Mouse (Mus musculus): ENCODE results near the gene Gm20509. TPM values are rescaled to one million over a fixed set of nuclear protein-coding genes. Genes with fewer than 3 reads are reported as not detected.
"Not testable (repeated sequence)": the region's sequence is repeated elsewhere in the genome, so short reads cannot be mapped to it uniquely, and the experiment has no call there.

Gm20509 gene
- total RNA-seq, 1 experiment from 2014 or later: 2.2 TPM

DNA sequence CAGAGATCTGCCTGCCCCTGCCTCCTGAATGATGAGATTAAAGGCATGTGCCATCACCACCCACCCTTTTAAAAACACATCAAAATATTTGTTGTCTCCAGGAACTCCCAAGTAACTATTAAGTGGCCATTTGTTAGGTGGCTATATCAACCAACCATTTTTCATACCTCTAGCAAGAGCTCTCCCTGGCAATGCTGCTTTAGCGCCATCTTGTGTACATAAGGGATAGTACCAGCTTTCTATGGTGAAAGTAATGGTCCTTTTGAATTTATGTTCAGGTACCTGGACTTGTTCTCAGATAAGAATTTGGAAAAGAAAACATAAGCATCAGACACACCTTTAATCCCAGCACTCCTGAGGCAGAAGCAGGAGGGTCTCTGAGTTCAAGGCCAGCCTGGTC is 10.5 kb upstream of the Gm20509 start:
- 0 out of 2 replicates have a peak, but pooled peaks have one; percentile 32 for ATAC-seq (replicated peaks; ENCODE audit: insufficient number of reproducible peaks, low FRiP score, low TSS enrichment, poor library complexity, severe bottlenecking)

- no peak for ATAC-seq (replicated peaks; ENCODE audit: insufficient number of reproducible peaks, low FRiP score, low TSS enrichment, poor library complexity, severe bottlenecking)
Measured at GRCm38 (mm10) chr9:73094580-73094979, 7.7 kb upstream of the Gm20509 start.

GRCm38 (mm10) chr9:73097898-73098297 is 4.4 kb upstream of the Gm20509 start:
- no peak for ATAC-seq (replicated peaks; ENCODE audit: insufficient number of reproducible peaks, low FRiP score, low TSS enrichment, poor library complexity, severe bottlenecking)

DNA sequence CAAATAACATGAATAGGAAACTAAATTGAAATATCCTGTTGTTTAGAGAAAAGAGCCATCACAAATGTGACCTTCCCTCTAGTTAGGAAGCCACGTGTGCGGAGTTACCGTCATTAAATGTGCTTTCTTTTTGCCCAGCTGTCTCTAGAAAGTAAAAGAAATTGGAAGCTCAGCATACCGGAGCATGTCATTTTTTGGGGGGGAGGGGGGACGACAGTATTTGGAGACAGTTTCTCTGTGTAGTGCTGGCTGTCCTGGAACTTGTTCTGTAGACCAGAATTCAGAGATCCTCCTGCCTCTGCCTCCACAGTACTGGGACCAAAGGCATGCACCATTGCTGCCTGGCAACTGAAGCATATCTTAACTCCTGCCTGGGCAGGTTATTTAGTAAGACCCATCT is 734 bp upstream of the Gm20509 start, which contains the start of gene Khdc3:
Khdc3 (plus strand) TSS at position 301 of the 400 bp plus-strand sequence.
- no peak for ATAC-seq (replicated peaks; ENCODE audit: insufficient number of reproducible peaks, low FRiP score, low TSS enrichment, poor library complexity, severe bottlenecking)

- ATAC-seq (replicated peaks; ENCODE audit: insufficient number of reproducible peaks, low FRiP score, low TSS enrichment, poor library complexity, severe bottlenecking): no peak
Measured at GRCm38 (mm10) chr9:73103159-73103879, 1.0 kb downstream of the Gm20509 start.

DNA sequence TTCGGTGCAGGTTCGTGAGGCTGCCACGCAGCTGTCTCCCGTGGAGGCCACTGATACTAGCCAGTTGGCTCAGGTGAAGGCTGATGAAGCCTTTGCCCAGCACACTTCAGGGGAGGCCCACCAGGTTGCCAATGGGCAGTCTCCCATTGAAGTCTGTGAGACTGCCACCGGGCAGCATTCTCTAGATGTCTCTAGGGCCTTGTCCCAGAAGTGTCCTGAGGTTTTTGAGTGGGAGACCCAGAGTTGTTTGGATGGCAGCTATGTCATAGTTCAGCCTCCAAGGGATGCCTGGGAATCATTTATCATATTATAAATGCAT is 1.6 kb downstream of the Gm20509 start:
- ATAC-seq (replicated peaks; ENCODE audit: insufficient number of reproducible peaks, low FRiP score, low TSS enrichment, poor library complexity, severe bottlenecking): no peak

DNA sequence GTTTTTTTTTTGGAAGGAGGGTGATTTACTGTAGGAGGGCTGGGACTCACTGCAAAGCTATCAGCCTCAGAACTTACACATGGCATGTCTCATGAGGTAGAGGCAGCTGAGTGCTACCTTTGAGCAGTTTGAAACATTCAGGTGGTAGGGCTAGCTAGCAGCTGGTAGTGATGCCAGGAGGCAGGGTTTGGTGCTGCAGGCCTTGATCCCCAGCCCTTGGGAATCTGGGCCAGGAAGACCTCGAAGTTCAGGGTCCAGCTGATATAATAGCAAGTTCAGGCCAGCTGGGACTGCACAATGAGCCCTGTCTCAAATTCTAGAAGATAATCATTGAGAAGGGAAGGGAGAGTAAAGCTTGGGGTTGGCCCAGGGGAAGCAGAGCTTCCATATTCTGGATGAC is 2.9 kb downstream of the Gm20509 start:
- ATAC-seq (replicated peaks; ENCODE audit: insufficient number of reproducible peaks, low FRiP score, low TSS enrichment, poor library complexity, severe bottlenecking): no peak

DNA sequence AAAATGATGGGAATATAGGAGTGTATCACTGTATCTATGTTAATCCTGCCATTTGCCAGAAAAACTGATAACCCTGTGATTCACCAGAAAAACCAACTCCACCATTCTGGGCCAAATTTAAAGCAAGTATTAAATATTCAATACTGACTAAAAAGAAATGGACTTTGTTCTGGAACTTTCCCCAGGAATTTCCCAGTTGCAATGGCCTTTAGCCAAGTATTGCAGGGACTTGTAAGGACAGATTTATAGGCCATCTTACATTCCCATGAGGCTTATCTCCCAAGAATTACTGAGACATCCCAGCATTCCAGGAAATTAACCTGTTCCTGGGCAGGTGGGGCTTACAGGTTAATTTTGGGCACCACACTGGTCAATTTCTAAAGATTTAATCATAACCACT is 3.5 kb downstream of the Gm20509 start:
- ATAC-seq (replicated peaks; ENCODE audit: insufficient number of reproducible peaks, low FRiP score, low TSS enrichment, poor library complexity, severe bottlenecking): no peak

- peak; percentile 96 for ATAC-seq (replicated peaks; ENCODE audit: insufficient number of reproducible peaks, low FRiP score, low TSS enrichment, poor library complexity, severe bottlenecking)
Measured at GRCm38 (mm10) chr9:73112919-73113906, 10.9 kb downstream of the Gm20509 start, which contains the start of gene Rsl24d1. Rsl24d1 (plus strand) TSS chr9:73113426.

- ATAC-seq (replicated peaks; ENCODE audit: insufficient number of reproducible peaks, low FRiP score, low TSS enrichment, poor library complexity, severe bottlenecking): not testable (repeated sequence)
Measured at GRCm38 (mm10) chr9:73116704-73117103, 14.4 kb downstream of the Gm20509 start.

DNA sequence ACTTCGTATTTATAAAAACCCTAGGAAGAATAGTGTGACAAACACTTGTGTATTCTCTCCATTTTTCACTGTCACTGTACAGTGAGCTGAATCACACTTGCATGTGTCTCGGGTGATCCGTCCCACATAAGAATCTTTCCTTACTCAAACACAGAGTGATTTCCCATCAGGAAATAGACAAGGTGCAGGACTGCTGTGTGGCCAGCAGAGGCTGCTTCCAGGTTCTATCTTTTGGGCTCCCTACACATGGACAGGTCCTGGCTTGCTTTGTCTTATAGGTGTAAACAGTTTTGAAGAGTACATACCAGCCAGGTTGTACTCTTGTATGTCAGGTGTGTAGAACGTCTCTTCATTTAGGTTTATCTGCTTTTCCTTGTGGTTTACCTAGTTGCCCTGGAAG is 15.7 kb downstream of the Gm20509 start:
- ATAC-seq (replicated peaks; ENCODE audit: insufficient number of reproducible peaks, low FRiP score, low TSS enrichment, poor library complexity, severe bottlenecking): no peak

DNA sequence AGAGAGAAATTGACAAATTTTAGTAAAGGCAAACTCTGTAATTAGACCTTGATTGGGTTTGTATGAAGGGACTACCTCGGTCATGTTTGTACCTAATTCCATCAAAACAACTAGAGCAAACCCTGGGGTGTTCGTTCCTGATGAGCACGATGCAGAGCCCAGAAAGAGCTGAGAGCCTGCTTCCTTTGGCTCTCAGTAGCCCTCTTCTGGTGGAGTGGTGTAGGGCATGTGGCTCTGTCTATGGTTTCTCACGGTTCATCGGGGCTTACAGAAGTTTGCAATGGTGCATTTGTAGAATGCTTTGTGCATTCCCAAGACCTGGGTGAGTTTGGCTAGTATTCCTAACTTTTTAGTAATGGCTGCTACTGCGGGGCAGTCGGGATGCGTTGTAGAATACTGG is 19.5 kb downstream of the Gm20509 start:
- ATAC-seq (replicated peaks; ENCODE audit: insufficient number of reproducible peaks, low FRiP score, low TSS enrichment, poor library complexity, severe bottlenecking): no peak

DNA sequence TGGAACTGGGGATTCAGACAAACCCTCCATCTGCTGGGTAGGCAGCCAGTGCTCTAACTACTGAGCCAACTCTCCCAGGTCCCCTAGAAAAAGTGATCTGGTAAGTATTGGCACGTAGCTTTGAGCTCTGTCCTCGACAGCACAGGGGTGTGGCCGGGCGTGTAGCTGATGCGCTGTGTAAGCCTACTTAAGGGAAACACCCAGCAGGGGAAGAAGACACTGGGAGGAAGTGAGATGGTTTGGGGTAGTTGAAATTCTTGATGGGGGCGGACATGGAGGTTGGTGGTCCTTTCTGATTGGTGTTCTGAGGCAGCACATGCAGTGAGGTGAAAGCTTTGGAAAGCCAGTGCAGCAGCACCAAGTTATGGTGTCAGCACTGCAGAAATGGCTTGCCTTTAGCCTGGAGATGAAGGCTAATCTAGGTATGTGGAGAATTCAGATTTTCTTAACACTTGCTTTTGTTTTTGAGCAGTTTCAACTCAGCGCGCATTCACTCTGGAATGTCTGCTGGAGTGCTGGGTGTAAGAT is 22.8 kb downstream of the Gm20509 start:
- ATAC-seq (replicated peaks; ENCODE audit: insufficient number of reproducible peaks, low FRiP score, low TSS enrichment, poor library complexity, severe bottlenecking): peak; percentile 74

GRCm38 (mm10) chr9:73127457-73127856 is 25.2 kb downstream of the Gm20509 start:
- no peak for ATAC-seq (replicated peaks; ENCODE audit: insufficient number of reproducible peaks, low FRiP score, low TSS enrichment, poor library complexity, severe bottlenecking)

GRCm38 (mm10) chr9:73129875-73130274 is 27.6 kb downstream of the Gm20509 start:
- ATAC-seq (replicated peaks; ENCODE audit: insufficient number of reproducible peaks, low FRiP score, low TSS enrichment, poor library complexity, severe bottlenecking): no peak

DNA sequence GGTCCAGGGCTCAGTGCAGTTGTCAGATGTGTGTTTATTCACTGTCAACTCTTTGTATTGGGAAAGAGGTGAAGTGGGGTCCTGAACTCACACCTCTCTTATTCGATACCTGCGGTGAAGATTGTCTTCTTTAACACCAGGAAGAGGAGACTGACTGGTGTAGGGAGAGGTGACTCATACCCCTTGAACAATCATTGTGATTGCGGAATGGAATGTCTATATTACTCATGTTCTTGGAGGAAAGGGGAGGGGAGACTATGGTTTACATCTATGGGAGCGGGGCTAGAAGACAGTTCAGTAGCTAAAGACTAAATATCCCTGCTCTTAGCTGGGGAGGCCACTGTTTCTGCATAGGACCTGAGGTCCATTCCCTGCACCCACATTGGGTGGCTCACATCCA is 28.3 kb downstream of the Gm20509 start:
- ATAC-seq (replicated peaks; ENCODE audit: insufficient number of reproducible peaks, low FRiP score, low TSS enrichment, poor library complexity, severe bottlenecking): no peak

DNA sequence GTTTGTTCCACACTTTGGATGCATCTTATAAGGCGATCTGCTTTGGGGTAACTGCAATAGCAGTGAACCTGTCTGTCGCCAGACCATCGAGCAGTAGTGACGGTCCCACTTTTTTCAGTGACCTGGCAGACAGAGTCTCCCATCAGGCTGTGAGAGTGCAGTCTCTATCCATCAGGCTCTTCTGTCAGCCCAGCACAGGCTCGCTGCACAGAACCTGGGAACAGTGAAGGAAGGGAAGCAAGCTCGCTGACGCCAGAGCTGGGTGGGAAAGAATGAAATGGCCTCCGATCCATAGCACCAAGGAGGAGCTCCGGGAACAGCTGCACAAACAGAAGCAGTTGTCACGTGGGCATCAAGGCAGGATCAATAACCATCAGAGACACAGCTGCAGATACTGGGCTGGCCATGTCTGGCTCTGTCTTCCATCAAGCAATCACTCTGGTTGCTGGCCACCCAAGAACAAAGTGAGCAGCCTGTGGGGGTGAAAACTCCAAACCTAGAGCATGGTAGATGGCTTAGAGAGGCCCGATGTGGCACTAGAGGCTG is 35.1 kb downstream of the Gm20509 start:
- ATAC-seq (replicated peaks; ENCODE audit: insufficient number of reproducible peaks, low FRiP score, low TSS enrichment, poor library complexity, severe bottlenecking): no peak

GRCm38 (mm10) chr9:73154347-73154746 is 52.1 kb downstream of the Gm20509 start:
- no peak for ATAC-seq (replicated peaks; ENCODE audit: insufficient number of reproducible peaks, low FRiP score, low TSS enrichment, poor library complexity, severe bottlenecking)

DNA sequence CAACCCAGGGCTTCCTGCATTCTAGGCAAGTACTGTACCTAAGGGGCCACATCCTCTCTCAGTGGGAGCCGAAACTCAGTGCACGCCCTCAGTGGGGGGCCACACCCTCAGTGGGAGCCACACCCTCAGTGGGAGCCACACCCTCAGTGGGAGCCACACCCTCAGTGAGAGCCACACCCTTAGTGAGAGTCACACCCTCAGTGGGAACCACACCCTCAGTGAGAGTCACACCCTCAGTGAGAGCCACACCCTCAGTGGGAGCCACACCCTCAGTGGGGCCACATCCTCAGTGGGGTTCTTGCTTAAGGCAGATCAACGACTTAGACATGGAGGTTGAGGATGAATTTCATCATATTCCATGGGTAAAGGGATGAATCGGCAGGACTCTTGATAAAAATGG is 55.7 kb downstream of the Gm20509 start:
- ATAC-seq (replicated peaks; ENCODE audit: insufficient number of reproducible peaks, low FRiP score, low TSS enrichment, poor library complexity, severe bottlenecking): peak; percentile 66

Data from monocyte, adult 5-6 weeks (primary cell).